Mouse (Mus musculus): ENCODE results near the gene Rsu1. TPM values are rescaled to one million over a fixed set of nuclear protein-coding genes. Genes with fewer than 3 reads are reported as not detected.

Rsu1 gene
- polyA plus RNA-seq, 1 experiment: 81.5 TPM

GRCm38 (mm10) chr2:13088266-13088665, 182.9 kb downstream of the Rsu1 start:
- H3K4me2 ChIP-seq (ENCODE audit: low read depth): no peak overlapping the region
- H3K4me3 ChIP-seq: no peak overlapping the region
- TF ChIP-seq E2F4 (IDR thresholded peaks at IDR 0.05; ENCODE audit: insufficient read depth) (no peak), MYOG (IDR thresholded peaks at IDR 0.05; ENCODE audit: control insufficient read depth in 1 of 3, insufficient read depth in 1 of 3, insufficient read length in 2 of 3, low read depth in 2 of 3) (no peak), POLR2AphosphoS2 (IDR thresholded peaks at IDR 0.05; ENCODE audit: insufficient read length, low read depth) (no peak), REST (IDR thresholded peaks at IDR 0.05; ENCODE audit: insufficient read depth, insufficient read length) (no peak), SRF (IDR thresholded peaks at IDR 0.05; ENCODE audit: control insufficient read depth, insufficient read length, low read depth) (no peak), TCF12 (IDR thresholded peaks at IDR 0.05; ENCODE audit: insufficient read depth, poor library complexity, severe bottlenecking) (no peak), CEBPB (IDR thresholded peaks at IDR 0.05; ENCODE audit: insufficient read depth, poor library complexity, severe bottlenecking) (no peak), MYOD1 (IDR thresholded peaks at IDR 0.05; ENCODE audit: control insufficient read depth in 1 of 3, insufficient read length in 2 of 3, low read depth in 2 of 3) (no peak), MAX (IDR thresholded peaks at IDR 0.05; ENCODE audit: low read depth) (no peak)
- H3K36me3 ChIP-seq (ENCODE audit: control insufficient read depth, insufficient read depth): no peaks in the 10 kb centered on the region
- H3K79me2 ChIP-seq (ENCODE audit: control insufficient read depth, insufficient read depth): no peaks in the 10 kb centered on the region
- H3K27me3 ChIP-seq (ENCODE audit: control insufficient read depth, insufficient read depth, insufficient read length): no peaks in the 10 kb centered on the region
- no peak overlapping the region for H3ac ChIP-seq (ENCODE audit: control insufficient read depth, insufficient read length)

- H3K27me3 ChIP-seq (ENCODE audit: control insufficient read depth, insufficient read depth, insufficient read length): no peaks in the 10 kb centered on the region
- no peak overlapping the region for H3K4me2 ChIP-seq (ENCODE audit: low read depth)
- TF ChIP-seq SRF (IDR thresholded peaks at IDR 0.05; ENCODE audit: control insufficient read depth, insufficient read length, low read depth): no peak
- TF ChIP-seq E2F4 (IDR thresholded peaks at IDR 0.05; ENCODE audit: insufficient read depth): no peak
- TF ChIP-seq POLR2AphosphoS2 (IDR thresholded peaks at IDR 0.05; ENCODE audit: insufficient read length, low read depth): no peak
- TF ChIP-seq POLR2A (IDR thresholded peaks at IDR 0.05; ENCODE audit: insufficient read length, low read depth): no peak
- TF ChIP-seq MYOD1 (IDR thresholded peaks at IDR 0.05; ENCODE audit: control insufficient read depth in 1 of 3, insufficient read length in 2 of 3, low read depth in 2 of 3): no peak
- no peak for TF ChIP-seq TCF3 (IDR thresholded peaks at IDR 0.05; ENCODE audit: insufficient read length, low read depth)
- no peak overlapping the region for H3K4me3 ChIP-seq
- H3ac ChIP-seq (ENCODE audit: control insufficient read depth, insufficient read length): no peak overlapping the region
- H3K79me2 ChIP-seq (ENCODE audit: control insufficient read depth, insufficient read depth): no peaks in the 10 kb centered on the region
- H3K36me3 ChIP-seq (ENCODE audit: control insufficient read depth, insufficient read depth): no peaks in the 10 kb centered on the region
These were observed 183.4 kb downstream of the Rsu1 start for GRCm38 (mm10) chr2:13087811-13088210.

- no peak for TF ChIP-seq MYOD1 (IDR thresholded peaks at IDR 0.05; ENCODE audit: control insufficient read depth in 1 of 3, insufficient read length in 2 of 3, low read depth in 2 of 3)
- no peak for TF ChIP-seq CEBPB (IDR thresholded peaks at IDR 0.05; ENCODE audit: insufficient read depth, poor library complexity, severe bottlenecking)
- TF ChIP-seq USF1 (IDR thresholded peaks at IDR 0.05; ENCODE audit: low read depth): no peak
- no peak for TF ChIP-seq SRF (IDR thresholded peaks at IDR 0.05; ENCODE audit: control insufficient read depth, insufficient read length, low read depth)
- TF ChIP-seq MAX (IDR thresholded peaks at IDR 0.05; ENCODE audit: low read depth): no peak
- TF ChIP-seq POLR2A (IDR thresholded peaks at IDR 0.05; ENCODE audit: insufficient read length, low read depth): no peak
- no peak for TF ChIP-seq MYOG (IDR thresholded peaks at IDR 0.05; ENCODE audit: control insufficient read depth in 1 of 3, insufficient read depth in 1 of 3, insufficient read length in 2 of 3, low read depth in 2 of 3)
- TF ChIP-seq E2F4 (IDR thresholded peaks at IDR 0.05; ENCODE audit: insufficient read depth): no peak
- no peak for TF ChIP-seq POLR2AphosphoS2 (IDR thresholded peaks at IDR 0.05; ENCODE audit: insufficient read length, low read depth)
- TF ChIP-seq TCF3 (IDR thresholded peaks at IDR 0.05; ENCODE audit: insufficient read length, low read depth): no peak
- TF ChIP-seq TCF12 (IDR thresholded peaks at IDR 0.05; ENCODE audit: insufficient read depth, poor library complexity, severe bottlenecking): no peak
- no peak for TF ChIP-seq REST (IDR thresholded peaks at IDR 0.05; ENCODE audit: insufficient read depth, insufficient read length)
- Histone ChIP-seq H3K79me2 (ENCODE audit: control insufficient read depth, insufficient read depth) (no peaks in the 10 kb centered on the region), H3K36me3 (ENCODE audit: control insufficient read depth, insufficient read depth) (no peaks in the 10 kb centered on the region), H3K27me3 (ENCODE audit: control insufficient read depth, insufficient read depth, insufficient read length) (no peaks in the 10 kb centered on the region), H3K4me3 (no peak overlapping the region), H3ac (ENCODE audit: control insufficient read depth, insufficient read length) (no peak overlapping the region), H3K4me2 (ENCODE audit: low read depth) (no peak overlapping the region)
These were observed 187.0 kb downstream of the Rsu1 start for GRCm38 (mm10) chr2:13084223-13084622.

GRCm38 (mm10) chr2:13080476-13080875, 190.7 kb downstream of the Rsu1 start:
- Histone ChIP-seq H3K79me2 (ENCODE audit: control insufficient read depth, insufficient read depth) (no peaks in the 10 kb centered on the region), H3K36me3 (ENCODE audit: control insufficient read depth, insufficient read depth) (peaks cover 13% of the 10 kb centered on the region), H3K4me3 (no peak overlapping the region), H3ac (ENCODE audit: control insufficient read depth, insufficient read length) (no peak overlapping the region), H3K27me3 (ENCODE audit: control insufficient read depth, insufficient read depth, insufficient read length) (no peaks in the 10 kb centered on the region), H3K4me2 (ENCODE audit: low read depth) (no peak overlapping the region)
- TF ChIP-seq POLR2A (IDR thresholded peaks at IDR 0.05; ENCODE audit: insufficient read length, low read depth) (no peak), E2F4 (IDR thresholded peaks at IDR 0.05; ENCODE audit: insufficient read depth) (no peak), REST (IDR thresholded peaks at IDR 0.05; ENCODE audit: insufficient read depth, insufficient read length) (no peak), TCF12 (IDR thresholded peaks at IDR 0.05; ENCODE audit: insufficient read depth, poor library complexity, severe bottlenecking) (no peak), POLR2AphosphoS2 (IDR thresholded peaks at IDR 0.05; ENCODE audit: insufficient read length, low read depth) (no peak), MAX (IDR thresholded peaks at IDR 0.05; ENCODE audit: low read depth) (no peak), SRF (IDR thresholded peaks at IDR 0.05; ENCODE audit: control insufficient read depth, insufficient read length, low read depth) (no peak), USF1 (IDR thresholded peaks at IDR 0.05; ENCODE audit: low read depth) (no peak), TCF3 (IDR thresholded peaks at IDR 0.05; ENCODE audit: insufficient read length, low read depth) (no peak), CEBPB (IDR thresholded peaks at IDR 0.05; ENCODE audit: insufficient read depth, poor library complexity, severe bottlenecking) (no peak), MYOD1 (IDR thresholded peaks at IDR 0.05; ENCODE audit: control insufficient read depth in 1 of 3, insufficient read length in 2 of 3, low read depth in 2 of 3) (no peak), MYOG (IDR thresholded peaks at IDR 0.05; ENCODE audit: control insufficient read depth in 1 of 3, insufficient read depth in 1 of 3, insufficient read length in 2 of 3, low read depth in 2 of 3) (no peak)

- no peaks in the 10 kb centered on the region for H3K79me2 ChIP-seq (ENCODE audit: control insufficient read depth, insufficient read depth)
- no peak for TF ChIP-seq SRF (IDR thresholded peaks at IDR 0.05; ENCODE audit: control insufficient read depth, insufficient read length, low read depth)
- no peaks in the 10 kb centered on the region for H3K27me3 ChIP-seq (ENCODE audit: control insufficient read depth, insufficient read depth, insufficient read length)
- peaks cover 9% of the 10 kb centered on the region for H3K36me3 ChIP-seq (ENCODE audit: control insufficient read depth, insufficient read depth)
- H3ac ChIP-seq (ENCODE audit: control insufficient read depth, insufficient read length): no peak overlapping the region
- no peak overlapping the region for H3K4me3 ChIP-seq
- H3K4me2 ChIP-seq (ENCODE audit: low read depth): no peak overlapping the region
These were observed 199.0 kb downstream of the Rsu1 start for GRCm38 (mm10) chr2:13072243-13072642.

Data from myocyte (in vitro differentiated cells).